Mouse (Mus musculus) lung, adult 2 months (tissue): ENCODE results near the gene Zranb1.

Experiments
- CTCF ChIP-seq: fragments of 200-500 bp; IDR thresholded peaks from 2 replicates; pipeline ENCODE4 v1.5.1; 2011; ENCODE audit warnings: mild to moderate bottlenecking, low read length, control low read depth; ENCODE audit not compliant: insufficient read depth
- POLR2A ChIP-seq: fragments of 200-500 bp; IDR thresholded peaks from 2 replicates; pipeline ENCODE4 v1.6.1; 2011; ENCODE audit warnings: low read depth, mild to moderate bottlenecking, control low read depth, low read length, borderline replicate concordance; ENCODE audit errors: extremely low read depth

DNA sequence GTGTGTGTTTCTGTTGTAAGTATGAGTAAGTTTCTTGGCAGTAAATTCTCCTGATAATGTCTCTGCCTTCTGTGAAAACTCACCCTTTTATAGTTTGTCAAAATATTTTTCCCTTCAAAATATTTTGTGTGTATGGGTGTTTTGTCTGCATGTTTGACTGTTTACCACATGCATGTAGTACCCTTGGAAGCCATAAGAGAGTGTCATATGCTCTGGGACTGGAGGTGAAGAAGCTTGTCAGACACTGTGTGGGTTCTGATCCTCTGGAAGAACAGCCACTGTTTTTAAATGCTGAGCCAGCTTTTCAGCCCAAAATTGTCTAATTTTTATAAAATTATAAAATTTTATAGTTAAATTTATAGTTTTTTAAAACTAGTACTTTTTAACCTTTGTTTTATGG, 3.8 kb downstream of the Zranb1 start:
- TF ChIP-seq CTCF (no peak), POLR2A (no peak)
